Mouse (Mus musculus) fat pad, adult 2 months (tissue): ENCODE data around the gene Ciita.

Experiments used
- DNase-seq: peaks from one replicate; pipeline ENCODE4 v3.0.0-alpha.2; 2011; ENCODE audit warnings: low read depth, low spot score; ENCODE audit errors: extremely low read depth

Ciita gene

GRCm38 (mm10) chr16:10479857-10480256 lies at the start of gene Ciita:
TSS of gene Ciita (plus strand) at chr16:10480059.
- no peak for DNase-seq

DNA sequence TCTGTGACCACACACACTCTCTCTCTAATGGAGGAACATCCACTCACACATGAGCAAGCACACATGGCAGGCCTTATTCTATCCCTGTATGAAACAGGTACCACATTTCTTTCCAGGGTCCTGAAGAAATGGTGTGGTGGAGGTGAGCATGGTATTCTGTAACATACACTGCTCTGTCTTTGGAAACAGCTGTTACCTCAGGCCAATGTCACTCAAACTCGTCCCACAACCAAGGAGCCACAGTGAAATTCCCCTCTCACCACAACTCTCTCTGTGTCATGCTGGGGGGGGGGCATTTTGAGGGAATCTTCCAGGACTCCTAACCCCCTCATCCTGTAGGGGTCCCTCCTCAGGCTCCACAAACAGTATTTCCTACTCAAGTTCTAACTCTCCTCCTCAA lies 47.9 kb upstream of the Ciita start:
- DNase-seq, result no peak

DNA sequence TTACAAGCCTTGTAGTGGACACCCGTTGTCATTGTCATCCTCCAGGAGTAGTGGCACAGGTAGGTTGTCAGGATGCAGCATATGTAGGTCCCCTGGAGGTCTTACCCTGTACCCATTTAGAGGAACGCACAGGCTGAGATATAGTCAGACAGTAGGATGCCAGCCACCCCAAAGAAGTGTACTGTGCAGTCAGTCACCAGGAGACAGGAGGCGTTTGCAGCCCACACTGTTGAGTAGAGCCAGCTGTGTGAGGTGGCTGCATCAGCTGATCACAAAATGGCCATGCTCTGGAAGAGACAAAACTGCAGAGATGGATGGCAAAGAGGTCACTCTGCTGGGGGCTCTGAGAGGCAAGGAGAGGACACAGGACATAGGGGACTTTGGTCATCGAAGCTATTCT lies 47.5 kb upstream of the Ciita start:
- no peak for DNase-seq

GRCm38 (mm10) chr16:10433344-10433743 lies 46.5 kb upstream of the Ciita start:
- no peak for DNase-seq

- no peak for DNase-seq
Observed at GRCm38 (mm10) chr16:10436166-10436565, 43.7 kb upstream of the Ciita start.

DNA sequence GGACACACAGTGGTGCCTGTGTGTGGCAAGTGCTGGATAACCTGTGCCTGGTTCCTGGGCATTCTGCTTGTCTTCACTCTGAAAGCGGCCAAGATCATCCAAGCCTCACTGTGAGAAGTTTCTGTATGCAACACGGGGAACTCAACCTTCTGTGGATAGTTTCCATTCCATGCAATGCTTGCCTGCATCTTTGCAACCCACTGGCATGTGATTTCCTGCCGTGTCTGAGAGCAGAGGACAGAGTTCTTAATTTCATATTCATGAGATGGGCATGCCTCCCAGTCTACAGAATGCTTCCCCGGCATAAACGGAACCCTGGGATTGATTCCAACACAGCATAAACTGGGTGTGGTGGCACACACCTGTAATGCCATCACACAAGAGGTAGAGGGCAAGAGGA lies 41.8 kb upstream of the Ciita start:
- DNase-seq, result no peak

DNA sequence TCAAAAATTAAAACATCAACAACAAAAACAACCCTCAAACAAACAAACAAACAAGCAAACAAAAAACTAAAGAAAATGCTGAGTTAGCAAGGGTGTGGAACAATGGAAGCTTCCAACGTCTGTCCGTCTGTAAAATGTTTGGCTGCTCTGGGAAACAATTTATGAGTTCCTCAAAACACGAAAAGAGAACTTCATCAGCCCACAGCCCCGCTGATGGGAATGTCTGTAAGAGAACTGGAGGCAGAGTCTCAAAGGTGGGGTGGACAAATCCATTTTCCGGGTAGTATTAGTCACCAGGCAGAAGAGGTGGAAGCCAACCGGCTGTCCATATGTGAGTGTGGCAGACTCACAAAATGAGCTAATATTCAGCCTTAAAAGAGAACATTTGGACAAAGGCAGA lies 38.5 kb upstream of the Ciita start:
- no peak for DNase-seq

DNA sequence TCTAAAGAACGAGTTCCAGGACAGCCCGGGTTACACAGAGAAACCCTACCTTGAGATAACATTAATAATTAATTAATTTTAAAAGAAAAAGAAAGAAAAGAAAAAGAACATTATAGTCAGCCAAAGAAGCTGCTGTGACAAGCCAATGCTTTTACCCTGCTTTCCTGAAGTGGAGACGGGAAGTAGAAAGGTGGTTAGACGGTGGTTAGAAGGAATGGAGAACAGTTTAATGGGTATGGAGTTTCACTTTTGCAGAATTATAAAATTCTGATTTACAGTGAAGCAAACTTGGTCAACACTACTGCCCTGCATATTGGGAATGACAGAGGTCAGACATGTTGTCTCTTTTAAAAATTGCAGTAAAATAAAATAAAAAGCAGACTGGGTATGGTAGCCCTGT lies 38.1 kb upstream of the Ciita start:
- DNase-seq, result no peak

GRCm38 (mm10) chr16:10443723-10444122 lies 36.1 kb upstream of the Ciita start:
- no peak for DNase-seq

GRCm38 (mm10) chr16:10446573-10447263 lies 33.1 kb upstream of the Ciita start:
- DNase-seq, result no peak

DNA sequence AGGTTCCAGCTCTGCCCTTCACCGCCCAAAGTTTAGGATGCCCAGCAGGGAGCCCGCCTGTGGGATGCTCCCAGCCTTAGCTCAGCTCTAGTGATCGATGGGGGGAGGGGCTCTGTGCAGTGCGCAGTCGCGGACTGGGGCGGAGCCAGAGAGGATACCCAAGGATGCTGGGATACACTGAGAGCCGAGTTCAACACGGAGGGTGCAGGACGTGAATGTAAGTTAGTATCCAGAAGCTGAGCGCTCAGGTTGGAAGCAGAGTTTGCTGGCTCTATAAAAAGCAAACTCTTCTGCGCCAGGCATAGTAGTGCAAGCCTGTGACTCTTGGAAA lies 32.6 kb upstream of the Ciita start, which contains the start of gene Tvp23a:
Tvp23a (minus strand) TSS at position 99 of the 331 bp plus-strand sequence.
- DNase-seq, result no peak

DNA sequence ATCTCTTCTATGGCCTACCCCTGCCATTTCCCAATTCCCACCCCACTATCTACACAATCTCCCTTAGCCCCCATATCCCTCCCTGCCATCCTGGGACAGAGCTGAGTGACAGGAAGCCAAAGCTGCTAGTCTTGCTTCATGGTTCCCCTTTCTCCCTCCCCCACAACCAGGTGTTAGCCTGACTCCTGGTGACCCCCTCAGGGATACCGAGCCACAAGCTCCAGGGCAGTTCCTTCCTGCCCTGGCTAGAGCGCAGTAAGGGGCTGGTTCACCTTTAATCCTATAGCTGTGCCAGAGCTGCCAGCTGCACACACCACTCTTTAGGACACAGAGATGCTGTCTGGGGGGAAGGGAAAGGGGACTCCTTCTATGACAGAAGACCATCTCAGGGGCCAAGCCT lies 32.1 kb upstream of the Ciita start:
- no peak for DNase-seq

GRCm38 (mm10) chr16:10448931-10449330 lies 30.9 kb upstream of the Ciita start:
- no peak for DNase-seq

DNA sequence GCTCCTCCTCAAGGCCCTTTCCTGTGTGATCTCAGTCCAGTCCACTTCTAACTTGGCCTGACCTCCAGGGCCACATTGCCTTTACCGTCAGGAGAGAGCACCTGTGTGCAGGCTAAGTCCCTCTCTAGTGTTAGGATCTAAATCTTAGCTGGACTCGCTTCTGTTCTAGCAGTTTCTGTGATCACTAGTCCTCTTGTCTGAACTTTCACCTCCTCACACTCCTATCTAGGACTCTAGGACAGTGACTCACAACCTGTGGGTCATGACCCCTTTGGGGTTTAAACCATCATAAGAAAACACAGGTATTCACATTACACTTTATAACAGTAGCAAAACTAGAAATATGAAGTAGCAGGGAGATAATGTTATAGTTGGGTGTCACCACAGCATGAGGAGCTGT lies 28.0 kb upstream of the Ciita start:
- DNase-seq, result no peak

GRCm38 (mm10) chr16:10452445-10452896 lies 27.4 kb upstream of the Ciita start:
- DNase-seq, result no peak

DNA sequence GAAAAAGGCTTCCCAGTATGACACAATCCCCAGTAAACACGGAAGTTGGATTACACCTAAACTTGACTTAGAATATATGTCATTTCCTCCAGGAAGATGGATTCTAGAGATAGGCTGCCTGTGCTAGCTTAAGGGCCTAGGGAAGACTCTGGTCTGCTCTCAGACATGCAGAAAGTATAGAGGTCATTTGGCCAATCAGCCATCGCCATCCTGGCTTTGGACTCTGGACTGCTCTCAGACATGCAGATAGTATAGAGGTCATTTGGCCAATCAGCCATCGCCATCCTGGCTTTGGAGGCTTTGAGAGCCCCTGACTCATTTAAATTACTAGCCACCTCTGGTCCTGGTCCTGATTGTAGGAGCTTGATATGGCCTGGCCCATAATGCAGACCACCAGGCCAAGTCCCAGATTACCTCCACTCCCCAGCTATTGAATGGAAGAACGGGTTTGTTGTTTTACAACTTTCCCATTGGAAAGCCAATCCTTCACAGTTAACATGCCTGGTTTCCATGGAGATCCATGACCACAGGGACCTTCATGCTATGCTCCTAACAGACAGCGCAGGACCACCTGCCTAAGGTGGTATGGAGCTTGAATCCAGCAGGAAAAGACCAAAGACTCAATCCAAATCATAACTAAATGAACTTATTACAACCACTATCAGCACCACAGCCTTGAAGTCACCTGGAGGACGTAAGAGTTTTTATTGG lies 25.8 kb upstream of the Ciita start:
- DNase-seq, result no peak

- DNase-seq, result no peak
Observed at GRCm38 (mm10) chr16:10454583-10454974, 25.3 kb upstream of the Ciita start.

DNA sequence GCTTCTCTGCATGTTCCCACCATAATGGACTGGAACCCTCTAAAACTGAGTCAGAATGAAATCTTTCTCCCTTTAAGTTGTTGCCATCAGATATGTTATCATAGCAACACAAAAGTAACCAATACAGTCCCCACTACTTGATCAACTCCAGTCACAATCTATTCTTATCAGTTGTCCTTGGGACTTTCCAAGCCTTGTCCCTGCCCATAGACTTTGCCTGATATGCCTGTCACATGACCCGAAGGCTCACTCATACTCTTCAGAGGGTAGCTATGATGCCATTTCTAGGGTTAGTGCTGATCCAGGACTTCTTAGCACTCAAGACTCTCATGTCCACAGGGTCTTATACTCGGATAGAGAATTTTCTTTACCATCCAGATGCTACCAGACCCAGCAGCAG lies 19.7 kb upstream of the Ciita start:
- DNase-seq, result no peak

DNA sequence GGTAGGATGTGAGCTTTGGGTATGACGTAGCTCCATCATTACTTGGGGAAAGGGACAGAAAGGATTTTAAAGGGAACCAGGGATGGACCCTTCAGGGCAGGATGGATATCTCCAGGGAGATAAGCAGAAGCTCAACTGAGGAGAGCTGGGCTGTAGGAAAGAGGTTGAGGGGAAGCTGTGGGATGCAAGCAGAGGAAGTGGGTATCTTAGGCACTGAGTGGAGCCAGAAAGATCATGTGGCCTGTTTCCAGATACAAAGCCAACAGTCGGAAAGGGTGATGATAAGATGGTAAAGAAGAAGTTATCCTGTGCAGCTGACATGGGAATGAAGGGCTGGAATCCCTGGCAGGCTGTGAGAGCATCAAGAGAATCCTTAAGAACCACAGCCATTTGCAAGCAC lies 18.7 kb upstream of the Ciita start:
- no peak for DNase-seq

- no peak for DNase-seq
Observed at GRCm38 (mm10) chr16:10465011-10465681, 14.7 kb upstream of the Ciita start.

DNA sequence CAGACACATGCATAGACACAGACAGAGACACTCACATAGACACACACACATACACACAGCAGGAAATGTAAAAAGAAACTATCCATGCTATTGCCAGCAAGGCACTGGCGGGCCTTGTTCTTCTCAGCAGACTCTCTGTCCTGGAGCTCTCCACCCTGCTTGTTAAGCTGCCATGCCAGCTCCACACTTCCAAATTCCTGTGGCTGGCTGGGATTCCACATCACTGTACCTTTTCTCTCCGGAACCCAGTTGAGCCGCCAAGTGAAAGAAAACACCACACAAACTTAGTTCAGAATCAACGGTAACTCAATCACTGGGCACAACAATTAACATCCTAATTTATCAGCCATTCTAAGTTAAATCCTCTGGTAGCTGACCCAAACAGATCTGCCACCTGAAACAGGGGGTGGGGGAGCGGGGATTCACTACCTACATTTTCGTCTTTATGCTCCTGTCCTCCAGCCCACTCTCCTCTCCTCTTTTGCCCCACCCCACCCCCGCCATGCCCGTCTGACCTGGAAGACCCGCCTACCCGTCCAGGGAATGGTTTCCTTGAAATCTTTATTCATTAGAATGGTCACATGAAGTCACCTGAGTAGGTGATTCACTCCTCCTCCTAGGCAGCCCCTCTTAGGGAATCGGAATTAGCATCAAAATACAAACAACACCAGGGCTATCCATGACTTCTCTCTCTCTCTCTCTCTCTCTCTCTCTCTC lies 12.3 kb upstream of the Ciita start:
- no peak for DNase-seq

- DNase-seq, result no peak
Observed at GRCm38 (mm10) chr16:10468201-10468600, 11.7 kb upstream of the Ciita start.
